Mouse (Mus musculus) gonadal fat pad, adult 2 months (tissue): ENCODE measurements around the gene Zfp773. TPM values are rescaled to one million over a fixed set of nuclear protein-coding genes. Genes with fewer than 3 reads are reported as not detected.
"Not testable (repeated sequence)": the region's sequence is repeated elsewhere in the genome, so short reads cannot be mapped to it uniquely, and the experiment has no call there.

Experiments
- DNase-seq: peaks from one replicate; pipeline ENCODE4 v3.0.0-alpha.2; 2012; ENCODE audit warnings: low read depth
- polyA plus RNA-seq: library from polyadenylated mRNA; depleted of rRNA; stranded (reverse); fragments of >200 nt; gene quantifications from 2 replicates; pipeline ENCODE4 v1.2.3, GENCODE M21; 2012; rRNA removed

Zfp773 gene
- polyA plus RNA-seq: 0.14 and 0.23 TPM in 2 replicates

DNA sequence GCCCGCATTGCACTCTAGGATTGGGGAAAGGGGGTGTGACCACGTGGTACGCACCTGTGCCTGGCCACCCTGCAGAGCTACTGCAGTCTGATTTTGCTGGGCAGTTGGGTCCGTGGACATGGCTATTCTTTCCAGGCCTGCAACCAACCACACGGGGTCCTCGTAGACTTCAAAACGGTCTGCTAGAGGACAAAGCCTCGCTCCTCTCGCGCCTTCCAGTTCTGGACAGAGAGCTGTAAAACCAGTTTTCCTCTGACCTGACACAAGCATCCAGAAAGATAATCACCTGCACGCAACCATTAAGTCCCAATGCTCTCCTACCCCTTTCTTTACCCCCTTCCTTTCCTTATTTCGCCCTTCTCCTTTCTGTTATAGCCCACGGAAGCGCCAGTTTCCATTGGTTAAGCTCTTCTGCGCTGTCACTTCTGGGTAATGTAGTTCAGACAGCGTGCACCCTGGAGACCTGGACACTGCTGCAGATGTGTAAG, at the start of gene Zfp773:
TSS of gene Zfp773 (minus strand) at position 377 of the 488 bp plus-strand sequence.
- peak; percentile 9 for DNase-seq

DNA sequence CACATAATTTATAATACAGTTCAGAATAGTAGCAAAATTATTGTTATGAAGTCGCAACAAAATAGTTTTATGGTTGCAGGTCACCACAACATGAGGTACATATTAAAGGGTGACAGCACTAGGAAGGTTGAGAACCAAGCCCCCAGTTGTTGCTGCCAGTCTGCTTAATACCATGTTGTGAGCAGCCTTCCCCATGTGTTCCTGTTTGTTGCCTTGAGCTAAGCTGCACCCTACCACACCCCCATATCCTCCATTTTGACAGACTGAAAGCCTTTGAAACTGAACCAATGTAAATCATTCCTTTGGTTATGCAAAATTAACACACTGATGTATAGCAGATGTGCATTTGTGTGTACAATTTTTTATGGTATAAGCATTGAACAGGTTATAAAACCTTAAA, 49.3 kb upstream of the Zfp773 start:
- DNase-seq: no peak

- DNase-seq: peak; percentile 44
These were observed 34.9 kb upstream of the Zfp773 start, which contains the start of gene Zfp418 for GRCm38 (mm10) chr7:7171227-7172147. Zfp418 (plus strand) TSS chr7:7171330.

DNA sequence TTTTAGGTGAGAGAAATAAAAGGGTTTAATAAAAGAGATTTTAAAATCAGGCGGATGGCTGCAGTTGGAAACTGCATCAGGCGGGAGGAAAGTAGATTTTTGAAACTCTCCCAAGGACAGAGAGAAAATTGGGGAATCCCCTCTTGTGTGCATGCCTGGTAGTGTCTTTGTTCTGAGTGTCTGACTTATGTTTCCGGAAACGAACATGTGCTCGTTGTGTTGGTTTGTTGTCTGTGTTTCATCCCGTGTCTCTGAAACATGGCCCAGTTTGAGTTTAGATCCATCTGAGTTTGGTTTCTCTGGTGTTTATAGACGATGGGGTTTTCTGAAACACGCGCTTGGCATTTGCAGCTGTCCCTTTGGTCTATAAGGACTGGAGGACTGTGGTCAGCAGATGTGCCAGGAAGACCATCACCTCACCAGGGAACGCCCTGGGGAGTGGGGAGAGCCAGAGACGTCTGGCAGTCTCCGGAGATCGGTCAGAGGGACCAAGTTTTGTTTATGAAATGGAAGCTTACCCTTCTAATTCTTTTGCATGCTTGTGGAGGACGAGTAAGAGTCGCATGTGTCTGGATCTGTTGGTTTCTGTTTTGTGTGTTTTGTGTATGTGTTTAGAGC, 9.5 kb upstream of the Zfp773 start:
- DNase-seq: no peak

DNA sequence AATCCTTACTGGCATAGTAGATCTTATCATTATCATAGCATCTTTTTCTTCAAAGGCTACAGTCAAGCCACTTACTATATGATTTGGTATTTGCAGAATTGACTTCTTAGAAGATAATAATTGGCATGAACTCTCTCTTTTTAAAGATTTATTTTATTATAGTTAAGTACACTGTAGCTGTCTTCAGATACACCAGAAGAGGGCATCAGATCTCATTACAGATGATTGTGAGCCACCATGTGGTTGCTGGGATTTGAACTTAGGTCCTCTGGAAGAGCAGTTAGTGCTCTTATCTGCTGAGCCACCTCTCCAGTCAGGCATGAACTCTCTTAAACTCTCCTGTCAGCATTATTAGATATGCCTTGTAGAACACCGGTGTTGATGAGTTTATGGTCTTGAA, 7.7 kb upstream of the Zfp773 start:
- DNase-seq: no peak

DNA sequence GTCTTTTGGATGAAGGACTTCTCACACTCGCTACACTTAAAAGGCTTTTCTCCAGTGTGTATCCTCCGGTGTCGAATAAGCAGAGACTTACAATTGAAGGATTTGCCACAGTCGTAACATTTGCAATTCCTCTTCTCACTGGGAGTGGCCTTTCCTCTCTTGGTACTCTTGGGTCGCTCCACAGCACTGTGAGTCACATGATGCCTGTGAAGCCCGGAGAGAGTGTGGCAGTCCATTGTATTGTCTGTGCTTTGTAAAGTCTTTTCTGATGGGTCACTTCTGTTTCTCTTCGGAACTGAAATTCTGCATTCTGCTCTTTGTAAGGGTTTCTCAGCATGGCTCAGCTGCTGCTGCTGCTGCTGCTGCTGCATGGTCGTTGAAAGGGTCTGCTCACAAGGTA, 3.8 kb downstream of the Zfp773 start:
- no peak for DNase-seq

DNA sequence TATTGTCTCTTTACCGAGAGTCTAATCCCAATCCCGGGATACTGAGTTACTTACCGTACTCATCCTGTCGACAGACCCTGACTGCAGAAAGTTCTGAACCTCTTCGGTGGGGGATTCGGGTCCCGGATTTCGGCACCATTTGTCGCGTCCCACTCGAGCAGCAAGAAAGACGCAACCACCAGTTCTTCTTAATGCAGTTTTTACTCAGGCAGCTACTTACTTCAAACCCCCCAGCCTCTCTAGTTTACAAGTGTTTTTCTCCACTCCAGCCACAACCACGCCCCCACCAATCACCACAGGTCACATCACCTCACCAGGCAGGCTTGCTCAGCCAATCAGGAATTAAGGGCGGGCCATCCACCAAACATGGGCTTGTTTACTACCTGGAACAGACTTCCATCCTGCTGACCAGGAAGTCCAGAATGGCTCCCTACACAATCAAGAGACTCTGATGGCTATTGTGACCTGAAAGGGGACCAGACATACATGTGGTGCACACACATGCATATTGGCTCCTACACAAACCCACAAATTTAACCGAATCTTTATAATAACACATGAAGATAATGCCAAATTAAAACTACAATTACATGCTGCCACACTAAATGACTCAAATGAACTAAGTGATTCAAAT, 5.9 kb downstream of the Zfp773 start:
- not testable (repeated sequence) for DNase-seq

GRCm38 (mm10) chr7:7121602-7121980, 15.0 kb downstream of the Zfp773 start:
- no peak for DNase-seq

- DNase-seq: peak; percentile 73
These were observed 15.5 kb downstream of the Zfp773 start, which contains the start of gene Zfp954 for GRCm38 (mm10) chr7:7120921-7121601. Zfp954 (minus strand) TSS chr7:7121488.

GRCm38 (mm10) chr7:7118441-7118840, 18.1 kb downstream of the Zfp773 start:
- DNase-seq: no peak

- no peak for DNase-seq
These were observed 28.1 kb downstream of the Zfp773 start for GRCm38 (mm10) chr7:7108501-7108900.

Other genes starting within 250 kb of the Zfp773 start
- not detected in 2 replicates for gene Aurkc, start 141.5 kb downstream of the Zfp773 start, polyA plus RNA-seq
- gene Zfp954, start 15.3 kb downstream of the Zfp773 start, polyA plus RNA-seq: 7.3 and 8.5 TPM in 2 replicates
- 0.70 and 1.1 TPM in 2 replicates for gene Zfp418, start 34.6 kb upstream of the Zfp773 start, polyA plus RNA-seq
- gene Zfp772, start 73.2 kb upstream of the Zfp773 start, polyA plus RNA-seq: 2.2 TPM in 2 replicates
- gene Vmn2r29, start 110.6 kb upstream of the Zfp773 start, polyA plus RNA-seq: 0.26 and 0.89 TPM in 2 replicates
- 1.4 TPM in 2 replicates for gene Gm45844, start 141.5 kb upstream of the Zfp773 start, polyA plus RNA-seq
- 30.9 and 34.8 TPM in 2 replicates for gene Clcn4, start 164.1 kb upstream of the Zfp773 start, polyA plus RNA-seq
- gene Vmn2r30, start 200.9 kb upstream of the Zfp773 start, polyA plus RNA-seq: not detected in 2 replicates
- 0.37 TPM in 1 of 2 replicates, not detected in the other for gene Gm45783, start 237.8 kb upstream of the Zfp773 start, polyA plus RNA-seq